ENCODE assay signal across 8 mouse cellular contexts in genomic region chr12:99671162-99671865, GRCm38 (mm10).
A peak's percentile ranks its signal among the peaks of the same experiment; 100 is the strongest.
DNase-seq lines count a peak whose midpoint lies in the region; ATAC-seq and TF ChIP-seq lines count a peak whose summit lies in the region.

No protein-coding gene starts in this region.

- peak; percentile 69 to 74 for DNase-seq in cerebellum, postnatal 14 days
- no peak for DNase-seq in cerebellum, adult 11 months
- DNase-seq in layer of hippocampus, adult 2 months (ENCODE audit: low spot score in 2 of 2): no peak
- no peak for DNase-seq in layer of hippocampus, postnatal 25 days (ENCODE audit: extremely low spot score in 1 of 2, low spot score in 1 of 2)
- DNase-seq in cerebellum, postnatal 25 days: no peak
- DNase-seq in gastrocnemius, adult 8-10 months (ENCODE audit: low spot score in 2 of 2): no peak

- H3K4me2 ChIP-seq in forebrain, embryonic 16.5 days (ENCODE audit: low read length): peak overlapping the region; percentile 46
- no peak overlapping the region for H3K4me2 ChIP-seq in midbrain, embryonic 15.5 days

- peak; percentile 73 for ATAC-seq in forebrain, embryonic 16.5 days
- ATAC-seq in midbrain, embryonic 15.5 days (replicated peaks): 0 out of 2 replicates have a peak, but pooled peaks have one; percentile 45

- H3K27me3 ChIP-seq in forebrain, embryonic 16.5 days (replicated peaks; ENCODE audit: control insufficient read depth, insufficient read depth, low read length): no peaks in the 10 kb centered on the region
- no peaks in the 10 kb centered on the region for H3K27me3 ChIP-seq in midbrain, embryonic 15.5 days (replicated peaks)

- H3K36me3 ChIP-seq in forebrain, embryonic 16.5 days (ENCODE audit: control insufficient read depth, insufficient read depth): no peaks in the 10 kb centered on the region
- no peaks in the 10 kb centered on the region for H3K36me3 ChIP-seq in midbrain, embryonic 15.5 days (replicated peaks)

- H3K4me3 ChIP-seq in layer of hippocampus, adult 2 months: peak overlapping the region; percentile 37
- no peak overlapping the region for H3K4me3 ChIP-seq in forebrain, embryonic 16.5 days (replicated peaks; ENCODE audit: low read length)
- H3K4me3 ChIP-seq in midbrain, embryonic 15.5 days: no peak overlapping the region

- no peaks in the 10 kb centered on the region; the same call in 1 of the 2 replicates for H3K9me3 ChIP-seq in forebrain, embryonic 16.5 days (ENCODE audit: control insufficient read depth, low read length)
- H3K9me3 ChIP-seq in midbrain, embryonic 15.5 days: no peaks in the 10 kb centered on the region

- H3K9ac ChIP-seq in forebrain, embryonic 16.5 days (replicated peaks; ENCODE audit: low read depth, low read length): no peak overlapping the region
- no peak overlapping the region for H3K9ac ChIP-seq in midbrain, embryonic 15.5 days

- peak overlapping the region; percentile 21 for H3K27ac ChIP-seq in layer of hippocampus, adult 2 months
- H3K27ac ChIP-seq in forebrain, embryonic 16.5 days (ENCODE audit: low read length): peak overlapping the region; percentile 60
- H3K27ac ChIP-seq in midbrain, embryonic 15.5 days: no peak overlapping the region

- peaks cover 28% of the 10 kb centered on the region for H3K4me1 ChIP-seq in forebrain, embryonic 16.5 days (replicated peaks; ENCODE audit: control insufficient read depth, insufficient read depth, low read length)
- H3K4me1 ChIP-seq in midbrain, embryonic 15.5 days: peaks cover 16% of the 10 kb centered on the region

- no peak for TF ChIP-seq CTCF in layer of hippocampus, adult 2 months (conservative IDR thresholded peaks at IDR 0.05)

- 18% methylated on average over 12 of the region's 12 CpGs for WGBS in forebrain, embryonic 16.5 days
- 54% methylated on average over 12 of the region's 12 CpGs for WGBS in midbrain, embryonic 15.5 days

Comparison
In these comparisons a context has a peak if more than half of its experiments do, and no peak if none do; other contexts are left out.
1. DNase-seq: peak in cerebellum, postnatal 14 days (2 of 2); none in cerebellum, adult 11 months (single experiment), layer of hippocampus, adult 2 months (0 of 2), layer of hippocampus, postnatal 25 days (0 of 2), cerebellum, postnatal 25 days (0 of 2) and gastrocnemius, adult 8-10 months (0 of 2).